9 mouse cellular contexts compared by ENCODE assay signal in genomic region chr5:113209401-113209750, GRCm38 (mm10). TPM values are rescaled to one million over a fixed set of nuclear protein-coding genes. Genes with fewer than 3 reads are reported as not detected.
DNase-seq lines count a peak whose midpoint lies in the region; ATAC-seq lines count a peak whose summit lies in the region.
"Had no signal": no experiment of that assay in that cellular context is flagged by ENCODE, and none has a peak within 500 bp of the region (broad histone marks: within the 10 kb centered on the region; RNA-seq: fewer than 3 reads in every experiment).

No protein-coding gene starts in this region.

- H3K36me3 ChIP-seq in forebrain, embryonic 10.5 days (replicated peaks), result no peaks in the 10 kb centered on the region
- no peaks in the 10 kb centered on the region for H3K36me3 ChIP-seq in forebrain, embryonic 11.5 days (ENCODE audit: control insufficient read depth, insufficient read depth, low read length)
- H3K36me3 ChIP-seq in lung, embryonic 16.5 days (ENCODE audit: control insufficient read depth, insufficient read depth, low read length), result no peaks in the 10 kb centered on the region
- H3K36me3 ChIP-seq in limb, embryonic 13.5 days, result no peaks in the 10 kb centered on the region
- no peaks in the 10 kb centered on the region for H3K36me3 ChIP-seq in stomach, embryonic 16.5 days (ENCODE audit: control insufficient read depth, insufficient read depth, low read length)

- 57% methylated on average over 11 of the region's 11 CpGs for WGBS in forebrain, embryonic 10.5 days
- 57% methylated on average over 11 of the region's 11 CpGs for WGBS in forebrain, embryonic 11.5 days
- WGBS in lung, embryonic 16.5 days, result 32% methylated on average over 11 of the region's 11 CpGs
- 52% methylated on average over 11 of the region's 11 CpGs for WGBS in limb, embryonic 13.5 days
- WGBS in stomach, embryonic 16.5 days, result 42% methylated on average over 11 of the region's 11 CpGs

- DNase-seq in forebrain, embryonic 10.5 days (ENCODE audit: extremely low spot score, low spot score), result no peak
- no peak for DNase-seq in forebrain, embryonic 11.5 days (ENCODE audit: low spot score)
- no peak for DNase-seq in lung, postnatal 25 days (ENCODE audit: low spot score)
- DNase-seq in left cerebral cortex, adult 8-10 months (ENCODE audit: low spot score in 2 of 2), result no peak
- no peak for DNase-seq in thymus, postnatal 0 days (ENCODE audit: low spot score)

- peak overlapping the region; percentile 72 for H3K27ac ChIP-seq in forebrain, embryonic 10.5 days
- no peak overlapping the region for H3K27ac ChIP-seq in forebrain, embryonic 11.5 days (ENCODE audit: low read depth, low read length)
- H3K27ac ChIP-seq in lung, embryonic 16.5 days (ENCODE audit: low read length), result peak overlapping the region; percentile 92
- H3K27ac ChIP-seq in limb, embryonic 13.5 days, result peak overlapping the region; percentile 58
- H3K27ac ChIP-seq in stomach, embryonic 16.5 days (ENCODE audit: low read length), result peak overlapping the region; percentile 87

- H3K27me3 ChIP-seq in forebrain, embryonic 10.5 days (ENCODE audit: poor library complexity, severe bottlenecking), result no peaks in the 10 kb centered on the region
- no peaks in the 10 kb centered on the region for H3K27me3 ChIP-seq in forebrain, embryonic 11.5 days (ENCODE audit: control insufficient read depth, insufficient read depth, low read length)
- no peaks in the 10 kb centered on the region for H3K27me3 ChIP-seq in lung, embryonic 16.5 days (ENCODE audit: control insufficient read depth, insufficient read depth, low read depth, low read length)
- H3K27me3 ChIP-seq in limb, embryonic 13.5 days, result no peaks in the 10 kb centered on the region
- no peaks in the 10 kb centered on the region for H3K27me3 ChIP-seq in stomach, embryonic 16.5 days (ENCODE audit: control insufficient read depth, insufficient read depth, low read length)

- H3K4me2 ChIP-seq in forebrain, embryonic 11.5 days (ENCODE audit: low read depth, low read length, severe bottlenecking), result no peak overlapping the region
- H3K4me2 ChIP-seq in lung, embryonic 16.5 days (ENCODE audit: low read depth, low read length), result peak overlapping the region; percentile 14; the same call in 1 of the 2 replicates
- no peak overlapping the region for H3K4me2 ChIP-seq in limb, embryonic 13.5 days (replicated peaks)
- H3K4me2 ChIP-seq in stomach, embryonic 16.5 days (ENCODE audit: low read depth, low read length), result peak overlapping the region; percentile 35; the same call in 1 of the 2 replicates

- no peak; the same call in 1 of the 2 replicates for ATAC-seq in forebrain, embryonic 11.5 days (replicated peaks; ENCODE audit: low FRiP score)
- ATAC-seq in lung, embryonic 16.5 days (ENCODE audit: low read depth), result peak; percentile 18
- no peak for ATAC-seq in limb, embryonic 13.5 days (ENCODE audit: low FRiP score, low read depth)
- ATAC-seq in stomach, embryonic 16.5 days (ENCODE audit: insufficient read depth, low FRiP score), result no peak

- H3K9ac ChIP-seq in forebrain, embryonic 11.5 days (ENCODE audit: low read length), result no peak overlapping the region
- peak overlapping the region; percentile 46 for H3K9ac ChIP-seq in lung, embryonic 16.5 days (ENCODE audit: low read length)
- no peak overlapping the region for H3K9ac ChIP-seq in limb, embryonic 13.5 days
- H3K9ac ChIP-seq in stomach, embryonic 16.5 days (ENCODE audit: low read length), result peak overlapping the region; percentile 54

- no peaks in the 10 kb centered on the region for H3K9me3 ChIP-seq in forebrain, embryonic 10.5 days
- H3K9me3 ChIP-seq in forebrain, embryonic 11.5 days (ENCODE audit: control insufficient read depth, low read length), result no peaks in the 10 kb centered on the region
- no peaks in the 10 kb centered on the region for H3K9me3 ChIP-seq in lung, embryonic 16.5 days (ENCODE audit: control insufficient read depth, low read length)
- no peaks in the 10 kb centered on the region for H3K9me3 ChIP-seq in limb, embryonic 13.5 days
- no peaks in the 10 kb centered on the region for H3K9me3 ChIP-seq in stomach, embryonic 16.5 days (replicated peaks; ENCODE audit: control insufficient read depth, low read length)

- H3K4me1 ChIP-seq in forebrain, embryonic 10.5 days, result peaks cover 48% of the 10 kb centered on the region
- H3K4me1 ChIP-seq in forebrain, embryonic 11.5 days (replicated peaks; ENCODE audit: control insufficient read depth, insufficient read depth, low read length), result no peaks in the 10 kb centered on the region
- H3K4me1 ChIP-seq in lung, embryonic 16.5 days (replicated peaks; ENCODE audit: control insufficient read depth, insufficient read depth, low read length), result peaks cover 23% of the 10 kb centered on the region
- peaks cover 25% of the 10 kb centered on the region for H3K4me1 ChIP-seq in limb, embryonic 13.5 days
- H3K4me1 ChIP-seq in stomach, embryonic 16.5 days (ENCODE audit: control insufficient read depth, insufficient read depth, low read length), result peaks cover 40% of the 10 kb centered on the region

- no peak overlapping the region for H3K4me3 ChIP-seq in forebrain, embryonic 10.5 days
- no peak overlapping the region for H3K4me3 ChIP-seq in forebrain, embryonic 11.5 days (ENCODE audit: low read depth, low read length)
- H3K4me3 ChIP-seq in lung, embryonic 16.5 days (ENCODE audit: low read length), result no peak overlapping the region
- no peak overlapping the region for H3K4me3 ChIP-seq in limb, embryonic 13.5 days
- H3K4me3 ChIP-seq in stomach, embryonic 16.5 days (replicated peaks; ENCODE audit: low read length), result no peak overlapping the region

RNA-seq across cellular contexts. Expression of gene 2900026A02Rik, which starts 11.7 kb away (rescaled TPM):
- 4.4 and 4.5 TPM in 2 replicates for polyA plus RNA-seq in forebrain, embryonic 10.5 days (2016; fragmentation: Nextera tagmentation; extraction: Ambion mirVana)
- 2.2 and 3.4 TPM in 2 replicates for polyA plus RNA-seq in forebrain, embryonic 11.5 days (2014; fragmentation: Nextera tagmentation; extraction: Ambion mirVana)
- 12.6 TPM in 2 replicates for polyA plus RNA-seq in lung, embryonic 16.5 days (2015; fragmentation: Nextera tagmentation; extraction: Ambion mirVana)
- 6.0 and 7.2 TPM in 2 replicates for polyA plus RNA-seq in limb, embryonic 13.5 days (2015; fragmentation: Nextera tagmentation; extraction: Ambion mirVana)
- polyA plus RNA-seq in stomach, embryonic 16.5 days (2015; fragmentation: Nextera tagmentation; extraction: Ambion mirVana), result 14.9 TPM in 2 replicates
- total RNA-seq in left cerebral cortex, adult 8-10 months (2022), result 10 to 100 TPM; 33.9 to 38.7 (median 35.5) TPM
- polyA plus RNA-seq in thymus, postnatal 0 days (2015; fragmentation: Nextera tagmentation; extraction: Ambion mirVana), result 3.8 and 3.9 TPM in 2 replicates

RNA-seq across cellular contexts. Expression of gene Tmem211, which starts 17.3 kb away (rescaled TPM):
- 0.22 and 0.67 TPM in 2 replicates for polyA plus RNA-seq in forebrain, embryonic 10.5 days (2016; fragmentation: Nextera tagmentation; extraction: Ambion mirVana)
- 0.20 TPM in 1 of 2 replicates, not detected in the other for polyA plus RNA-seq in forebrain, embryonic 11.5 days (2014; fragmentation: Nextera tagmentation; extraction: Ambion mirVana)
- not detected in 2 replicates for polyA plus RNA-seq in lung, embryonic 16.5 days (2015; fragmentation: Nextera tagmentation; extraction: Ambion mirVana)
- not detected in 2 replicates for polyA plus RNA-seq in limb, embryonic 13.5 days (2015; fragmentation: Nextera tagmentation; extraction: Ambion mirVana)
- polyA plus RNA-seq in stomach, embryonic 16.5 days (2015; fragmentation: Nextera tagmentation; extraction: Ambion mirVana), result 1.3 and 1.5 TPM in 2 replicates
- total RNA-seq in left cerebral cortex, adult 8-10 months (2022), result not detected
- polyA plus RNA-seq in thymus, postnatal 0 days (2015; fragmentation: Nextera tagmentation; extraction: Ambion mirVana), result 0.09 TPM in 1 of 2 replicates, not detected in the other
- total RNA-seq: adrenal gland, adult 2 months had no signal
- polyA plus RNA-seq: adrenal gland, adult 2 months had no signal

Comparison
In these comparisons a context has a peak if more than half of its experiments do, and no peak if none do; other contexts are left out.
1. H3K4me2 ChIP-seq: peak in lung, embryonic 16.5 days (single experiment) and stomach, embryonic 16.5 days (single experiment); none in forebrain, embryonic 11.5 days (single experiment) and limb, embryonic 13.5 days (single experiment).
2. H3K9ac ChIP-seq: peak in lung, embryonic 16.5 days (single experiment) and stomach, embryonic 16.5 days (single experiment); none in forebrain, embryonic 11.5 days (single experiment) and limb, embryonic 13.5 days (single experiment).